Comparison of ENCODE assay signal across 25 mouse cellular contexts in genomic region chr9:9160736-9161135, GRCm38 (mm10).
"Had no signal": no experiment of that assay in that cellular context is flagged by ENCODE, and none has a peak within 500 bp of the region (broad histone marks: within the 10 kb centered on the region; RNA-seq: fewer than 3 reads in every experiment).

No protein-coding gene starts in this region.

- H3K27ac ChIP-seq: heart, adult 2 months; heart, embryonic 13.5 days; heart, embryonic 15.5 days; hindbrain, embryonic 12.5 days; hindbrain, embryonic 15.5 days; hindbrain, postnatal 0 days; kidney, embryonic 15.5 days; kidney, postnatal 0 days; layer of hippocampus, adult 2 months; limb, embryonic 13.5 days; limb, embryonic 15.5 days; liver, embryonic 12.5 days; liver, embryonic 14.5 days had no signal

- H3K9ac ChIP-seq: heart, embryonic 13.5 days; heart, embryonic 15.5 days; hindbrain, embryonic 12.5 days; hindbrain, embryonic 15.5 days; kidney, embryonic 15.5 days; limb, embryonic 13.5 days; limb, embryonic 15.5 days; liver, embryonic 12.5 days; liver, embryonic 14.5 days had no signal

- ATAC-seq: hindbrain, postnatal 0 days; intestine, embryonic 16.5 days; liver, embryonic 12.5 days had no signal

- H3K4me1 ChIP-seq: hindbrain, embryonic 15.5 days had no signal

- DNase-seq: gastrocnemius, postnatal 14 days; gastrocnemius, postnatal 36 days; heart, adult 2 months; heart, postnatal 14 days; heart, postnatal 36 days; kidney, adult 11 months; kidney, adult 2 months; kidney, adult 9 months; kidney, postnatal 14 days; kidney, postnatal 36 days; left cerebral cortex, postnatal 4 days had no signal

- H3K27me3 ChIP-seq: heart, embryonic 13.5 days; heart, embryonic 15.5 days; hindbrain, embryonic 12.5 days; hindbrain, embryonic 15.5 days; kidney, embryonic 15.5 days; limb, embryonic 13.5 days; limb, embryonic 15.5 days; liver, embryonic 12.5 days had no signal

- H3K4me3 ChIP-seq: heart, adult 2 months; heart, embryonic 13.5 days; heart, embryonic 15.5 days; hindbrain, embryonic 12.5 days; hindbrain, embryonic 15.5 days; kidney, embryonic 15.5 days; layer of hippocampus, adult 2 months; limb, embryonic 13.5 days; limb, embryonic 15.5 days; liver, embryonic 12.5 days had no signal

- H3K36me3 ChIP-seq: heart, embryonic 13.5 days; heart, embryonic 15.5 days; hindbrain, embryonic 12.5 days; hindbrain, embryonic 15.5 days; kidney, embryonic 15.5 days; limb, embryonic 13.5 days; limb, embryonic 15.5 days; liver, embryonic 12.5 days had no signal

- H3K4me2 ChIP-seq: heart, embryonic 11.5 days; heart, embryonic 13.5 days; heart, embryonic 15.5 days; hindbrain, embryonic 12.5 days; hindbrain, embryonic 15.5 days; kidney, embryonic 15.5 days; limb, embryonic 13.5 days; limb, embryonic 15.5 days; liver, embryonic 12.5 days had no signal

- H3K9me3 ChIP-seq: heart, embryonic 13.5 days; heart, embryonic 15.5 days; hindbrain, embryonic 12.5 days; hindbrain, embryonic 15.5 days; kidney, embryonic 15.5 days; limb, embryonic 13.5 days; limb, embryonic 15.5 days; liver, embryonic 12.5 days had no signal
